Mouse (Mus musculus): ENCODE data around the gene Tmem208.
"Not testable (repeated sequence)": the region's sequence is repeated elsewhere in the genome, so short reads cannot be mapped to it uniquely, and the experiment has no call there.

Gene Tmem208

DNA sequence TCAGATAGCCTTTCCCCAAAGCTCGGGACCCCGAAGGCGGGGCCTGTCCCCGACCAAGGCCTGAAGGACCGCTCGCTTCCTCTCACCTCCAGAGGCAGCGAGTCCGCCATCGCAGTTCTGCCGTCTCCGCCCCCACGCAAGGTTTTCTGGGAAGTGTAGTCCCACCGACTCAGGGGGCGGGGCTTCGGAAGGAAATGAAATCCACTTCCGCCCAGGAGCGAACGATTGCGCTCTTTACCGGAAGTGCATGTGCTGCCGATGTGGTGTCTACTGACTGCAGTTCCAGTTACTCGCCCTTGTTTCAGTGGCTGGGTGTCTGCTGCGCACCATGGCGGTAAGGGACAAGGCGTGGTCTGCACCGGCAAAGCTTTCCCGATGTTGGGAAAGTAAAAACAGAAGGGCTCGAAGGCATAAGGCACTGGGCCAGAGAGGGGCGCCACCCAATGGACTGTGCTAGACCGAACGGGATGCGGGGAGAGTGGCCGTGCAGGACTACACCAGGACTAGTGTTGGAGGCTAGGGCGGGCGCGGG, at the start of gene Tmem208, which contains the start of gene Lrrc29:
Gene Tmem208 (plus strand): TSS at position 214 of the 532 bp plus-strand sequence.
Gene Lrrc29 (minus strand): TSS at position 138 of the 532 bp plus-strand sequence.
- peak; percentile 95 to 97 for DNase-seq (ENCODE audit: low spot score in 2 of 2)

DNA sequence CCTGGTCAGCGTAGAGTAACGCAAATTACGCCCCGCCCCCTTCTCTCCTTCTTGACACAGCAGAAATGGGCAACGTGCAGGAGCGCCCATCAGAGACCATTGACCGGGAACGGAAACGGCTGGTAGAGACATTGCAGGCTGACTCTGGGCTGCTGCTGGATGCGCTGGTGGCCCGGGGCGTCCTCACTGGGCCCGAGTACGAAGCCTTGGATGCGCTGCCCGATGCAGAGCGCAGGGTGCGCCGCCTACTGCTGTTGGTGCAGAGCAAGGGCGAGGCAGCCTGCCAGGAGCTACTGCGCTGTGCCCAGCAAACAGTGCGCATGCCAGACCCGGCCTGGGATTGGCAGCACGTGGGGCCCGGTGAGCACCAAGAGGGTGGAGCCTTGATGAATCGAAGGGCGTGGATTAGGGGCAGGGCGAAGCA, 47.2 kb upstream of the Tmem208 start:
- DNase-seq (ENCODE audit: low spot score in 2 of 2), result peak; percentile 51 to 79

DNA sequence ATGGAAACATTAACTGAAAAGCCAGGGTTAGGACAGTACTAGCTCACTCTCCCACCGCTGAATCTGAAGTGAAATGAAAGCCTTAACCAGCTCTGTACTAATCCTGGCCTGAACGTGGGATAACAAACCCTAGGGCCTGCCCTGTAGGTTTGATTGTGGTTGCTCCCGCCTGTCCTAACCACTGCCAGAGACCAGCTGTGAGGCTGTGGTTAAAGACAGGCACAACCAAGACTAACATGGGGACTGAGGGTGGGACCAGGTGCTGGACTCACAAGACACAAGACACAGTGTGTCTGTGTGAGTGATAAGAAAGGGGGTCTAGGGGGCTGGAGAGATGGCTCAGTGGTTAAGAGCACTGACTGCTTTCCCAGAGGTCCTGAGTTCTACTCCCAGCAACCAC, 45.6 kb upstream of the Tmem208 start:
- no peak for DNase-seq (ENCODE audit: low spot score in 2 of 2)

DNA sequence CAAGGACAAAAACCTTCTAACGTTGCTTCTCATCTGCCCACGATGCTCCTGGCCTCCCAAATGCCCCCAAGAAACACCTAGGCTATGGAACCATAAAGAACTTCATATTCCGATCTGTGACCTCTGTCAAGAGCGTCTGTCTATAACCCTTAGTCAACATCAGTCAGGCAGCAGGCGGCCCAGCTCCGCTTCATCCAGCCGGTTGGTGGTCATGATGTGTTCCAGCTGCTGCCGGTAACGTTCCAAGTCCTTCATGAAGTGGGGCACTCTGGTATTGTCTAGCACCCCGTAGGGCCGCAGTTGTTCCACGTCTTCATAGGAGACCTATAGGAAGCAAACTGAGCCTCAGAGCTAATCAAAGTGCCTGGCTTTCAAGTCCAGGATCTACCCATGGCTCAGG, 44.3 kb upstream of the Tmem208 start:
- DNase-seq (ENCODE audit: low spot score in 2 of 2), result no peak

DNA sequence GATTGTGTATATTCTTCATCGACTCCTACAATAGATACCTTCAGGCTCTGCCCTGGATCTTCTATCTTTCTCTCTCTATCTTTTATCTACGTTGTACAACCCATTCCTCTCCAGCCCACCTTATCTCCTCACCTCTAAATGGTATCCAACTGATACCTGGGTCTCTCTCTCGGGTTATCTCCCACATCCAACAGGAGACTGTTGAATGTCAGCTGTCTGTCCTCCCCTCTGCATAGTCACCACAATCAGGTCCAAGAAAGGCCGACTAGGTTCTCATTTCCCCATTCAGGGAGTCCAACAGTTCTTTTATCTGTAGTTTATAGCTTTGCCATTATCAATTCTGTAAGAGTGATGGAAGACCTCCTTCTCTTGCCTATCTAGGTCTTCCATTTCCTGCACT, 43.9 kb upstream of the Tmem208 start:
- DNase-seq (ENCODE audit: low spot score in 2 of 2), result no peak

DNA sequence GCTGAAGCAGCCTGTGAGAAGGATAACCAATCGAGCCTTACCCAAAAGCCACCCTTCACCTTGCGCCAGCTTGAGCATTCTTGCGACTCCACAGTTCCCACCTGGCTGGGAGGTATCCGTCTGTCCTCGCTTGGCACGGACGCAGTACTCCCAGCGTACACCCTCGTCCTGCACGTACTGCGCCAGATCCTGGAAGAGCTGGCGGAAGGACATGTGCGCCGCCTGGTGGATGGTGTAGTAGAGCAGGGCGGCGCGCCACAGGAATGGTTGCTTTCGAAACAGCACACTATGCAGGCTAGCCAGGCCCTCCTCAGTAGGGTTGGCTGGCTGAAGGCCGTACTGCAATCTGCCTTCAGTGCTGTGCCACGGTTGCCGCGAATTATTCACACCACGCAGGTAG, 43.1 kb upstream of the Tmem208 start:
- peak in 1 of 2 experiments; percentile 35 for DNase-seq (ENCODE audit: low spot score in 2 of 2)

DNA sequence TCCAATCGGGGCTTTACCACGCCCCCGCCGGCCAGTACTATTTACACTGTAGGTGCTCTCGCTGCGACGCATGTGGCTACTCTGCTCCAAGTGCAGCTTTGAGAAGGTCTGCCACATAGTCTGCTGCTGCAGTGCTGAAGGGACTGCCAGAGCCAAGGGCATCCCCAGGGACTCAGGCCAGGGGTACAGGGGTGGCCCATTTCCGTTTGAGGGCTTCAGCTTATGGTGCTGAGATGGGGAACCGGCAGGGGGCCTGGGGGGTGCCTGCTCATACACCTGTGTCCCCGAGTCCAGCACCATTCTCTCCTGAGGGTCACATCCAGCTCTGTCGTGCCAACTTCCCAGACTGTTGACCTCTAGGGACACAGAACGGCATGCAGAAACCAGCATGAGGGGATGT, 40.6 kb upstream of the Tmem208 start:
- DNase-seq (ENCODE audit: low spot score in 2 of 2), result peak in 1 of 2 experiments; percentile 16

DNA sequence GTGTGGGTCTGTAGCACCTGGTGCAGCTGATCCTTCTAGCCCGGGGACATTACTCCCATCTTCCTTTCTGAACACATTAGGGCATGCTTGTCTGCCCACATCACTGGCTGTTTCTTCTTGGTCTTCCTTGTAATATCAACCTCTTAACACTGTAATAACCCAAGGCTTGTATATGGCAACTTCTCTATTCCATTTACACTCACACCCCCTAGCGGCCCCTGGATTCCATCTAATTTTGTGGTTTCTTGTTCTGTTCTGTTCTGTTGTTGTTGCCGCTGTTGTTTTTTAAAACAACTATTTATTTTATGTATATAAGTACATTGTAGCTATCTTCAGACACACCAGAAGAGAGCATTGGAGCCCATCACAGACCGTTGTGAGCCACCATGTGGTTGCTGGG, 39.2 kb upstream of the Tmem208 start:
- no peak for DNase-seq (ENCODE audit: low spot score in 2 of 2)

DNA sequence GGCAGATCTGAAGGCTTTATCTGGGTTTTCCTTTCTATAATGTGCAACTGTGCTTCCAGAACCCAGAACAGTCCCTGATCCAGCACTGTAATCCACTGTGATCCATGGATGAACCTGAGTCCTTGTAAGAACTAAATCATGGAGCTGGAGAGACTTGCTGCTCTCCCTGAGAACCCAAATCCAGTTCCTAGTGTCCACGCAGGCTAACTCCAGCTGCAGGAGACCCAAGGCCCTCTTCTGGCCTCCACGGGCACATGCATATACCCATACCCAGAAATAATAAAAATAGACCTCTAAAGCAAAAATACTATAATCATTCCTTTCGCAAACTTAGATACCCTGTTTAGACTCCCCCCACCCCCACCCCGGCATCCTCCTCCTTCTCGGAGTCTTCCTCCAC, 37.9 kb upstream of the Tmem208 start:
- no peak for DNase-seq (ENCODE audit: low spot score in 2 of 2)

DNA sequence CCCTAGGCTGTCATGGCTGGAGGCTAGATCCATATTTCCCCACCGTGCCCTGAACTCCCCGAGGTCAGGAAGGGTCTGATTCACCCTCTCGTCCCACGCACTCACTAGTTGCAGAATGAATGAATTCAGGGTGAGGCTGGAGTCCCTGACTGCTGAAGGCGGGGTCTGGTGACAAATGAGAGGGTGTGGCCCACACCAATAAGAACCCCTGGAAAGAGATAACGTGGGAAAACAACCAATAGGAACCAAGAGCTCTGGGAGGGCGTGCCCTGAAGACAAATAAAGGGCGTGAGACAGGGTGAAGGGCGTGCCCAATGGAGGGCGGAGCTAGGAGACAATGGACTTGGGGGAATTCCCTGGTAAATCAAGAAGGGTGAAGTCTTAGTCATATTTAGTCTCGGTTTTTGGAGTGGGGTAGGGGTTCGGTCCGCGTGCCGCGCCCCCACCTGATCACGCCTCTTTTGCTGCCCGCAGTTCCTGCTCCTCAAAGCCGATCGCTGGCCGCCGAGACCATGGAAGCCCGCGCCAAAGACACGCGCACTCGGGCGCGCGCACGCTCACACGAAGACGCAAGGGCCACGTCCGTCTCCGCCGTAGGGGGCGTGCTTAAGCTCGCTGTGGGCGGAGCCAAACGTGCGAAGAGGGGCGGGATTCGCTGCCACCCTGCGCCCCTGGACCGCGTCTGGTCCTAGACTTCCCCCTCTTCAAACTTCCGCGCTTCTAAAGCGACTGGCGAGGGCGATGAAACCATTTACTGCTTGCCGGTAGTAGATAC, 37.0 kb upstream of the Tmem208 start:
- peak; percentile 89 to 92 for DNase-seq (ENCODE audit: low spot score in 2 of 2)

DNA sequence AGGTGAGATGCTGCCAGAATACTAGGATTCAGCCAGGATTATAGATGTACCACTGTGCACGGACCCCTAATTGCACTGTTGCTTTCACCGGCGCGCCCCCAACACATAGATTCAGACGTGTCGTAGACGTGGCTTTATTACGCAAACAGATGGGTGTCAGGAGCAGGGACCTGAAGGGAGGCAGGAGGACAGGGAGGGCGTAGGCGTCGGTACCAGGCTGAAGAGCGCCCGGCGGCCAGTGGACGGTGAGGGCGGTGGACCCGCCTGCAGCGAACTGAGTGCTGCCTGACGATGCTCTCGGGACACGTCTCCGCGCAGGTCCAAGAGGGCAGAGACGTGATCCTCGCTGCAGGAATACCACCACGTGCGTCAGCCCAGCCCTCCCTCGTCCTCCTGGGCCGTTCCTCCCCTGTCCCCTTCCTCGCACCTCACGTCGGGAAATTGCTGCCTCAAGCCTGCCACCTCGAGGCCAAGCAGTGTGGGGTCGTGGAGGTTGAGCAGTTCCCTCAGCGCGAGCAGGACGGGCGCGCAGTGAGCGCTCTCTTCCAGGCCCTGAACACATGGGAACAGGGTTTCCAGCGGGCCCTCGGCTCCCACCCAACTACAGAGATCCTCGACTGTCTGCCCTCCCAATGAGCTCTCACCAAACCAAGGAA, 36.2 kb upstream of the Tmem208 start, which contains the start of gene 4931428F04Rik:
Gene 4931428F04Rik (minus strand): TSS at position 60 of the 656 bp plus-strand sequence.
- peak in 1 of 2 experiments; percentile 45 for DNase-seq (ENCODE audit: low spot score in 2 of 2)

DNA sequence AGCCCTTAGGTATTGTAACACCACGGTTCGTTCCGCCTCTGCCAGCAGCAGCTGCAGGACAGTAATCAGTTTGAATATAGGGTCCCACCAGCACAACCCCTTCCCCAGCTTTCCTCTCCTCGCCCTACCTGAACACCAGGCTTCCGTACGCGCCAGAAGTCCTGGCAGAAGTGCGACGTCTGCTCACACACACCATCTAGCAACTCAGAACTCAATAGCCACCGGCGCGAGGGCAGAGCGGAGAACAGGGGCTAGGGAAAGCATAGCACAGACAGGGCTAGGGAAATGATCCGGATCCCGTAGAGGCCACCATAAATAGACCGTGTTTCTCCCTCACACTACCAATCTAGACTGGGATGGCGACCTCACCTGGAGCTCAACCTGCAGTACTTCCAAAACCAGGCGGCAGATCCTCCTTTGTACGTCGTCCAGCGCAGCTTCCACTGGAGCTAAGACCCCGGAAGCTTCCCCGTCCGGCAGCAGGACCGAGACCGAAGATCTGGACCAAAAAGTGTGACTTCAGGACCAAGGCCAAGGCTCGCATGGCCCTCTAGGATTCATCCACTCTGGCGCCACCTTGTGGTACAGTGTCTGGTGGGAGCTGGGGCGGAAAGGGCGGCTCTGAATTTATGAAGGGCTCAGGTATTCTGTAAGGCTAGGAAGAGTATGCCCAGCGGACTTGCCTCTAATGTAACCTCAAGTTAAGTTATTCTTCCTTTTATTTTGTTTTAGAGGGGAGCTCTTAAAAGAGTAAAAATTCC, 35.4 kb upstream of the Tmem208 start:
- peak; percentile 81 to 96 for DNase-seq (ENCODE audit: low spot score in 2 of 2)

DNA sequence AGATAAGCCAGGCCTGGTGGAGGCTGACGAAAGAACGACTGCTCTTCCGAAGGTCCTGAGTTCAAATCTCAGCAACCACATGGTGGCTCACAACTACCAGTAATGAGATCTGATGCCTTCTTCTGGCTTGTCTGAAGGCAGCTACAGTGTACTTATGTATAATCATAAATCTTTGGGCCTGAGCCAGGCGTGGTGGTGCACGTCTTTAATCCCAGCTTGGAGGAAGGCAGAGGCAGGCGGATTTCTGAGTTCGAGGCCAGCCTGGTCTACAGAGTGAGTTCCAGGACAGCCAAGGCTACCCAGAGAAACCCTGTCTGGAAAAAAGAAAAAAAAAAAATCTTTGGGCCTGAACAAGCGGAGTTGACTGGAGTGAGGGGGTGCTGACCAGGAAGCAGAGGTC, 34.8 kb upstream of the Tmem208 start:
- DNase-seq (ENCODE audit: low spot score in 2 of 2), result not testable (repeated sequence)

DNA sequence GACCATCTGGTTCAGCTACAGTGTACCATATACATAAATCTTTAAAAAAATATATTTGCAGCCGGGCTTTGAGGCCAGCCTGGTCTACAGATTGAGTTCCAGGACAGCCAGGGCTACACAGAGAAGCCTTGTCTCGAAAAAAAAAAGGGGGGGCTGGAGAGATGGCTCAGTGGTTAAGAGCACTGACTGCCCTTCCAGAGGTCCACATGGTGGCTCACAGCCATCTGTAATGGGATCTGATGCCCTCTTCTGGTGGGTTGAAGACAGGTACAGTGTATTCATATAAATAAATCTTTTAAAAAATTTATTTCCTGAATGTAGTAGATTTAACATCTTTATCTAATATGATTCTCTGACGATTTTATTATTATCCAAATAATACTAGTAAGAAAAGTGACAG, 34.4 kb upstream of the Tmem208 start:
- DNase-seq (ENCODE audit: low spot score in 2 of 2), result not testable (repeated sequence)

DNA sequence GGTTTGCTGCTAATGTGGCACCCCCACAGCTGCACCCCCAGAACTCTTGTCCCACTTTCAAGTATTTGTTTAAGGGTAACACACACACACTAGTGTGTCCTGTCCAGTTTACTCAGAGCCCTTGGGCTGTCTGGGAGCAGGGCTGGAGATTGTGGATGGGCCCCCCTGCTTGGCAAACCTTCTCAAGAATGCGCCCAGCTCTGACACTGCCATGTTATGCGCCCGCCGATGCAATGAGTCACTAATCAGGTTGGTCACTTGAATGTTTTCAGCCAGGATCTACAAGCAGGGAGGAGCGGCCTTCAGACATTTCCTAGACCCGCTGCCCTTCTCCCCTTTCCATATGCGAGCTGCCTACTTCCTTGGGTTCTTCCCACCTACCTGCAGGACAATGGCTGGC, 33.7 kb upstream of the Tmem208 start:
- DNase-seq (ENCODE audit: low spot score in 2 of 2), result peak in 1 of 2 experiments; percentile 16

DNA sequence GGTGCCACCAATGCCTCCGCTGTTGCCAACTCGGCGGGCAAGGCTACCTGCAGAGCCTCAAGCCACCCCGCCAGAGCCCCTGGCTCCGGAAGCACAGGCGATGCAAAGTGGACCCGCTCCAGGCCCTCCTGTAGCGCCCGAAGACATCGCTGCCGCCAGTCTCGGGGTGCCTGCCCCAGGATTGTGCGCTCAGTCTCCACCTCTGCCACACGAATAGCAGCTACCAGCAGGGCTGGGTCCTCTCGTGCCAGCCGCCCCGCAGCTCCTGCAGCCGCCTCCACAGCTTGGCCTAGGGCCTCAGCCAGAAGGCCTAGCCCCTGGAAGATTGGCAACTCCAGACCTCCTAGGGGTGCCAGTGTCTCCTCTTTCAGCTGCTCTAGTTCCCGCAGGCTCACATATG, 32.7 kb upstream of the Tmem208 start:
- DNase-seq (ENCODE audit: low spot score in 2 of 2), result peak in 1 of 2 experiments; percentile 17

DNA sequence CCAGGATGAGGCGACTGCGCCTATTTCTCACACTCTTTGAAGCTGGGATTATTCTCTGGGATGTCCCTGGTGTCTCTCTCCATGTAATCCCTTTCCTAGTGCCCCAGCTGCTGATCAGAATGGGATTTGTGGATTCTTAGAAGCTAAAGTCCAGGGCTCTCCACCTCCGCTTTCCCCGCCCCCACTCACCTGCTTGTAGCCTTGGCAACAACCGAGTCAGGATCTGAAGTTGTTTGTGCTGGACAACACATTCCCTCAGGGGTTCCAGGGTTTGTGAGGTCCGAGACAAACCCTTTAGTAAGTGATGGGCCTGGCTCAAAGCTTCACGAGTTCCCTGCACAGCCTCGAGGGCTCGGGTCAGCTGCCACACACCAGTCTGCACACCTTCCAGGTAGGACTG, 31.4 kb upstream of the Tmem208 start:
- no peak for DNase-seq (ENCODE audit: low spot score in 2 of 2)

DNA sequence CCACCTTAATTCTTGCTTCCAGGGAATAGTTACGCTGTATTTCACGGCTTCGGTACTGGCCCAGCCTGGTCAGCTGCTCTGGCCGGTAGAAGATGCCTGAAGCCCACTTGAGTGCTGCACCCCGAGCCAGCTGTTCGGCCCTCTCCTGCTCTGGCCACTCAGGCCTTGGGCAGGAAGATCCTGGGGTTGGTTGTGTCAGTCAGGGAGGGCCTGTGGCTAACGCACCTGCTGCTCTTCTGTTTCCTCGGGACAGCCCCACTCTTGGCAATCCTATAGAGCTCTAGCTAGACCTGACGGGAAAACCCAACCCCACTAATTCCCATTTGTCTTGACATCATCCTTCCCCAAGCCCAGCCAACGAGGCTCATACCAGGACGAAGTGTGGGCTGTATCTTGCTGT, 30.9 kb upstream of the Tmem208 start:
- DNase-seq (ENCODE audit: low spot score in 2 of 2), result no peak

DNA sequence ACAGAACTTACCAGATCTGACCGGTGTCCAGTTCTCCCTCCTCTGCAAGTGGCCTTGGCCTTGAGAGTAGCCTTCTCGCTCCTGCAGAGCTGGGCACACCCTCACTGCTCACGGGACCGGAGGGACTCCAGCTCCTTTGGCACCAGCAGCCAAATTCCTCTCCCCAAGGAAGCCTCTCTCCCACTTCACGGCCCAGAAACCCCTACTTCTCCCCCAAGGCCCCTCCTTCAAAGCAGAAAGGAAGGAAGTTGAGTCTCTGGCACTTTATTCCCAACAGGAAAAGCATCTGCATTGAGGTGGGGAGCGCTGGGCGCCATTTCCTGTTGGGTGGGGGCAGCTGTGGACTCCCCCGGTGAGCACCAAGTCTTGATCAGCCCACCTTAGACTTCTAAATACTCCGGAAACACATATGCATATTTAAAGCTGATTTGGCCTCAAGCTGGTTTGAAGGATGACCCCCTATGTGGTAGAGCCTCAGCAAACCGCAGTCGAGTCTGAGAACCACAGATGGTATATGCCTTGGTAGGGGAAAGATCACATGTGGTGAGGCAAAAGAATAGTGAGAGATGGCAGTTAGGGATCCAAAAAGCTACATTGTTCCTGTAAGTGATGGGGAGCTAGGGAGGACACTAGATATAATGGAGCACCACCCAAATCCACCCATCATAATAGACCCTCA, 30.1 kb upstream of the Tmem208 start, which contains the start of gene Exoc3l:
Gene Exoc3l (minus strand): TSS at position 207 of the 679 bp plus-strand sequence.
- DNase-seq (ENCODE audit: low spot score in 2 of 2), result peak in 1 of 2 experiments; percentile 40

DNA sequence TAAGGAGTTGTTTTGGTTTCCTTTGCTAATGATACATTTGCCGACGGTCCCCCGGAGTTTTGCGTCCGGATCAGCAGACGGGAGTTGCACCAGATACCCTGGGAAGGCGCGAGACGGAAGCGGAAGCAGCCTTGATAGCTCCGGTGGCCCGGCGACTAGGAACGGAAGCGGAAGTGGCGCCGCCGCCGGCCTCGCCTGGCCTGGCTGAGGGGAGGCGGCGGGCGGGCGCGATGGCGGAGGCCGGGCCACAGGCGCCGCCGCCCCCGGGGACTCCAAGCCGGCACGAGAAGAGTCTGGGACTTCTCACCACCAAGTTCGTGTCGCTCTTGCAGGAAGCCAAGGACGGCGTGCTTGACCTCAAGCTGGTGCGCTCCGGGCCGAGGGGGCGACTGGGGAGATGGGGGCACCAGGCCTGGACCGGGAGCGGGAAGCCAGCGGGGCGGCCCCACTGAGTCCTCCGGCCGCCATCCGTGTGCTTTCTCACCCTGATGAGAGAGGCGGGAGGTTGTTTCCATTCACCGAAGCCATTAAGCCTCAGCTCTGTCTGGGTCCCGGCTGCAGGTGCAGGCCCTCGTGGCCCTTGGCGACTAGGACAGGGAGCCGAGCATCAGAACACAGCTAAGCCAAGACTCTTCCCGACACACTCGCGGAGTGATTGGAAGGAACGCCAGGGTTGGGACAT, 28.5 kb upstream of the Tmem208 start, which contains the start of gene E2f4:
Gene E2f4 (plus strand): TSS at position 153 of the 682 bp plus-strand sequence.
- DNase-seq (ENCODE audit: low spot score in 2 of 2), result peak; percentile 86 to 91
